Mouse (Mus musculus) spleen, adult 2 months (tissue): ENCODE measurements around the gene Mettl2. TPM values are rescaled to one million over a fixed set of nuclear protein-coding genes. Genes with fewer than 3 reads are reported as not detected.
"Not testable (repeated sequence)": the region's sequence is repeated elsewhere in the genome, so short reads cannot be mapped to it uniquely, and the experiment has no call there.

ENCODE experiments used
- DNase-seq, 2 experiments: peaks; one replicate each; pipeline versions ENCODE4 v3.0.0 to v3.0.0-alpha.2; 2012 to 2021; ENCODE audit warnings: low spot score in 2 of 2, low read depth in 1 of 2
- H3K27ac ChIP-seq: fragments of 200-500 bp; 2 replicates; pipeline ENCODE4 v1.5.1; 2012; ENCODE audit warnings: low read length, inconsistent platforms; ENCODE audit not compliant: insufficient read depth
- H3K27me3 ChIP-seq: fragments of 200-500 bp; 2 replicates; pipeline ENCODE4 v1.6.1; 2012; ENCODE audit warnings: mild to moderate bottlenecking, moderate library complexity, low read length, inconsistent platforms; ENCODE audit not compliant: control insufficient read depth, insufficient read depth
- H3K36me3 ChIP-seq: fragments of 200-500 bp; 2 replicates; pipeline ENCODE4 v1.6.1; 2012; ENCODE audit warnings: mild to moderate bottlenecking, low read length, inconsistent platforms; ENCODE audit not compliant: control insufficient read depth, insufficient read depth
- H3K4me1 ChIP-seq: fragments of 200-500 bp; 2 replicates; pipeline ENCODE4 v1.6.1; 2011; ENCODE audit warnings: inconsistent platforms; ENCODE audit not compliant: control insufficient read depth, insufficient read depth, insufficient read length
- H3K4me3 ChIP-seq: fragments of 200-500 bp; 2 replicates; pipeline ENCODE4 v1.5.1; 2011; ENCODE audit warnings: mild to moderate bottlenecking, inconsistent platforms; ENCODE audit not compliant: insufficient read depth, insufficient read length; ENCODE audit errors: extremely low read depth
- CTCF ChIP-seq: fragments of 200-500 bp; IDR thresholded peaks from 2 replicates; pipeline ENCODE4 v1.5.1; 2011; ENCODE audit warnings: mild to moderate bottlenecking, inconsistent platforms; ENCODE audit not compliant: insufficient read depth, insufficient read length, insufficient replicate concordance; ENCODE audit errors: extremely low read depth
- POLR2A ChIP-seq: fragments of 200-500 bp; IDR thresholded peaks from 2 replicates; pipeline ENCODE4 v1.6.1; 2011; ENCODE audit warnings: low read depth, low read length, inconsistent platforms
- WGBS: fragments of 180-500 bp; shearing (Covaris S2); methylation state at CpG from one replicate; pipeline ENCODE4 v1.1.7; 2018; 5-methylcytosine and 5-hydroxymethylcytosine counted together
- polyA plus RNA-seq: library from polyadenylated mRNA; depleted of rRNA; stranded (reverse); fragments of >200 nt; gene quantifications from 2 replicates; pipeline ENCODE4 v1.2.3, GENCODE M21; 2012

Gene Mettl2
- polyA plus RNA-seq, 1 experiment = 8.5 TPM

- Histone ChIP-seq H3K4me3 (no peak overlapping the region), H3K27me3 (no peaks in the 10 kb centered on the region), H3K27ac (no peak overlapping the region), H3K4me1 (no peaks in the 10 kb centered on the region), H3K36me3 (peaks cover 50% of the 10 kb centered on the region)
- TF ChIP-seq CTCF (no peak), POLR2A (no peak)
- WGBS = 89% methylated on average over 7 of the region's 7 CpGs
- DNase-seq = no peak
Observed at GRCm38 (mm10) chr11:105135692-105136091, 9.5 kb downstream of the Mettl2 start.

DNA sequence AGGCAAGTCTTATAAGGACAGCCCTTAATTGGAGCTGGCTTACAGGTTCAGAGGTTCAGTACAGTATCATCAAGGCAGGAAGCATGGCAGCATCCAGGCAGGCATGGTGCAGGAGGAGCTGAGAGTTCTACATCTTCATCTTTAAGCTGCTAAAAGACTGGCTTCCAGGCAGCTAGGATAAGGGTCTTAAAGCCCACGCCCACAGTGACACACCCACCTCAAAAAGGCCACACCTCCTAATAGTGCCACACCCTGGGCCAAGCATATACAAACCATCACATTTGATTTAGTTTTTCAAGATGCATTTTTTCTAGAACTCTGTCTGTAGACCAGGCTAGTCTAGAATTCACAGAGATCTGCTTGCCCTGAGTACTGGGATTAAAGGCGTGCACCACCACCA is 11.0 kb downstream of the Mettl2 start:
- DNase-seq, H3K27ac ChIP-seq, H3K4me3 ChIP-seq, H3K4me1 ChIP-seq, H3K27me3 ChIP-seq: not testable (repeated sequence)
- WGBS = 87% methylated on average over 2 of the region's 2 CpGs
- peaks cover 50% of the 10 kb centered on the region for H3K36me3 ChIP-seq

DNA sequence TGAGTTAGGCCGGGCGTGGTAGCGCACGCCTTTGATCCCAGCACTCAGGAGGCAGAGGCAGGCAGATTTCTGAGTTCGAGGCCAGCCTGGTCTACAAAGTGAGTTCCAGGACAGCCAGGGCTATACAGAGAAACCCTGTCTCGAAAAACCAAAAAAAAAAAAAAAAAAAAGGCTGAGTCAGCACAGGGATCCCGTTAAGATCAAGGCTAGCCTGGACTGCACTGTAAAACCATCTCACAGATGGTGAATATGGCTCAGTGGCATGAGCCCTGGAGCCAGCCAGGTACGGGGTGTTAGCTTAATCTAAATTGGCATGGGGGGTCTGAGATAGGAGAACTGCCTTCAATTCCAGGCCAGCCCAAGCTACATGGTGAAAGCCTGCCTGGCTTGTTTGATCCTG is 14.3 kb downstream of the Mettl2 start:
- DNase-seq, H3K27ac ChIP-seq, H3K4me3 ChIP-seq, H3K4me1 ChIP-seq, H3K27me3 ChIP-seq: not testable (repeated sequence)
- peaks cover 28% of the 10 kb centered on the region for H3K36me3 ChIP-seq
- WGBS = 92% methylated on average over 8 of the region's 8 CpGs

DNA sequence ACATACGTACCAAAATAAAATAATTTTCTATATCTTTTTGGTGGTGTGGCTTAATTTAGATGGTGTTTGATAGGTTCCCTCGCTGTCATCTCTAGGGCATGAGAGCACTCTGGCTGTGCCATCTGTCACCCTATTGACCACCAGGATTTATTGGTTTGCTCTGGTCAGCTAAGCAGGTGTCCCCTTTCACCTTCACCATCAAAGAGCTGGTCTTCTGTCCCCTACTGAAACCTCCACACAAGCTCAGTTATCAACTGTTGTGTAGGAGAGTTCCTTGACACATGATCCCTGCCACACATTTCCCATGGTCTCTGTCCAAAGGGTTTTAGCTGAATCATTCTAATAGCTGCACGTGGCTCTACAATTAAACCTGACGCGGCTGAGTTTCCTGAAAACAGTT is 14.9 kb downstream of the Mettl2 start:
- TF ChIP-seq CTCF = no peak
- no peak for TF ChIP-seq POLR2A
- Histone ChIP-seq H3K36me3 (peaks cover 24% of the 10 kb centered on the region), H3K27ac (no peak overlapping the region), H3K4me1 (no peaks in the 10 kb centered on the region), H3K4me3 (no peak overlapping the region), H3K27me3 (no peaks in the 10 kb centered on the region)
- 97% methylated on average over 5 of the region's 5 CpGs for WGBS
- DNase-seq = no peak

DNA sequence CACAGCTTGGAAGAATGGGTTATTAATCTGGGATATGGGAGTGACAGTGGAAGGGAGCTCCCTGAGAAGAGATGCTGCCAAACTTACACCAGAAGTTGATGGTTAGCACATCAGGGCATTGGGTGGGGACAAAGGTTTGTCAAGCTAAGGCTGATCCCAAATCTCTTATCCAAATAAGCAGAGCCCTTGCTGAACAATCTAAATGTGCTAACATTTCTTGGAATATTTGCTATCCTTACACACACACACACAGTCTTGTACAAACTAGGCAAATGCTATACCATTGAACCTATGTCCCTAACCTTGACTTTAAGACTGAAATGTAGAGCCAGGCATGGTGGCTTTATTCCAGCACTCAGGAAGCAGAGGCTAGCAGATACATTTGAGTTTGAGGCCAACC is 17.3 kb downstream of the Mettl2 start:
- Histone ChIP-seq H3K36me3 (peaks cover 13% of the 10 kb centered on the region), H3K4me1 (no peaks in the 10 kb centered on the region), H3K27ac (no peak overlapping the region), H3K4me3 (no peak overlapping the region), H3K27me3 (no peaks in the 10 kb centered on the region)
- no peak for TF ChIP-seq POLR2A
- no peak for TF ChIP-seq CTCF
- no peak for DNase-seq

DNA sequence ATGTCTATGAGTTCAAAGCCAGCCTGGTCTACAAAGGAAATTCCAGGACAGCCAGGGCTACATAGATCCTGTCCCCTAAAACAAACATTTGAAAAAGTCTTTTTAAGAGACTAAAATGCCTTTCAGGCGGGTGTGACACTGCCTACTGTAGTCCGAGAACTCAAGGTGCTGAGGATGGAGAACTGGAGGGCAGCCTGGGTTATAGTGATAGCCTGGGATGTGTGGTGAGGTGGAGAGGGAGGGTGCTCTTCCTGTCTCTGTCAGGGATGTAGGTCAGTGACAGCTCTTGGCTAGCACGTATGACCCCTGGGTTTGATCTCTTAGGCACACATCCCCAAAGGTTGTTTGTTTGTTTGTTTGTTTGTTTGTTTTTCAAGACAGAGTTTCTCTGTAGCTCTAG is 17.9 kb downstream of the Mettl2 start:
- no peaks in the 10 kb centered on the region for H3K27me3 ChIP-seq
- TF ChIP-seq POLR2A (no peak), CTCF (no peak)
- peaks cover 13% of the 10 kb centered on the region for H3K36me3 ChIP-seq
- no peak overlapping the region for H3K4me3 ChIP-seq
- no peak overlapping the region for H3K27ac ChIP-seq
- no peaks in the 10 kb centered on the region for H3K4me1 ChIP-seq
- DNase-seq = no peak
- WGBS = 89% methylated on average over 3 of the region's 3 CpGs

DNA sequence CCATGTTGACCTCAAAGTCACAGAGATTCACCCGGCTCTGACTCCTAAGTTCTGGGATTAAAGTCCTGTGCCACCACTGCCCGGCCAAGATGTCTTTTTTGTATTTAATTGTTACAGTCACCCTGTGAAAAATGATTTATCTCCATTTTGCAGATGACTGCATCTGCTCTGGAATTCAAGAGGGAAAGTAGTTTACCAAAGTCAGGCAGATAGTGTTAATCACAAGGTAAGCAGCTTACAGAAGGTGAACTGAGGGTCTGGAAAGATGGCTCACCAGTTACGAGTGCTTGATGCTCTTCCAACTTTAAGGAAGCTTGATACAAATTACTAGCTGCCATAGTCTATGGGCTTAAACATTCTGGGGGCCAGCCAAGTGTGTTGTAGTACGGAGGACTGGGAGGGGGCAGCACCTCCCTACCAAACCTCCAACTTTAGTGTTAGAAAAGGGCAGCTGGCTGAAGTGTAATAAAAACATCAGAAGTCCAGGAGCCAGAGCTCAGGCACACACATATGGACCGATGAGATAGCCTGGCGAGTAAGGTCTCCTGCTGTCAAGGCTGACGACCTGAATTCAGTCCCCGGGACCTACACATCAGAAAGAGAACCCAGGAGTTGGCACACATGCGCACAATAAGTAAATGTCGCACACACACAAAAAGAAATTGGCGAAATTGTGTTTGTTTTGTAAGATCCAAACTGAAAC is 18.4 kb downstream of the Mettl2 start:
- WGBS = 81% methylated on average over 11 of the region's 11 CpGs
- no peak for DNase-seq
- Histone ChIP-seq H3K27ac (no peak overlapping the region), H3K4me3 (no peak overlapping the region), H3K36me3 (peaks cover 8% of the 10 kb centered on the region), H3K27me3 (no peaks in the 10 kb centered on the region), H3K4me1 (no peaks in the 10 kb centered on the region)
- no peak for TF ChIP-seq POLR2A
- no peak for TF ChIP-seq CTCF
